ENCODE assay signal across 8 mouse cellular contexts in genomic region chr11:101189495-101190180, GRCm38 (mm10). TPM values are rescaled to one million over a fixed set of nuclear protein-coding genes. Genes with fewer than 3 reads are reported as not detected.
A peak's percentile ranks its signal among the peaks of the same experiment; 100 is the strongest.
DNase-seq lines count a peak whose midpoint lies in the region; ATAC-seq and TF ChIP-seq lines count a peak whose summit lies in the region.

No protein-coding gene starts in this region.

- H3K4me3 ChIP-seq in embryonic facial prominence, embryonic 11.5 days (ENCODE audit: low read depth, low read length): no peak overlapping the region
- H3K4me3 ChIP-seq in liver, postnatal 0 days (ENCODE audit: low read depth, low read length): no peak overlapping the region
- no peak overlapping the region for H3K4me3 ChIP-seq in neural tube, embryonic 14.5 days (ENCODE audit: low read depth, low read length)

- H3K4me1 ChIP-seq in embryonic facial prominence, embryonic 11.5 days (ENCODE audit: control insufficient read depth, insufficient read depth, low read length): peaks cover 13% of the 10 kb centered on the region
- peaks cover 23% of the 10 kb centered on the region for H3K4me1 ChIP-seq in liver, postnatal 0 days (ENCODE audit: insufficient read depth)
- peaks cover 15% of the 10 kb centered on the region for H3K4me1 ChIP-seq in neural tube, embryonic 14.5 days (ENCODE audit: control insufficient read depth, insufficient read depth, low read length)

- H3K27me3 ChIP-seq in embryonic facial prominence, embryonic 11.5 days (ENCODE audit: control insufficient read depth, insufficient read depth, low read length): no peaks in the 10 kb centered on the region
- H3K27me3 ChIP-seq in liver, postnatal 0 days (ENCODE audit: insufficient read depth, low read length): no peaks in the 10 kb centered on the region
- H3K27me3 ChIP-seq in neural tube, embryonic 14.5 days (ENCODE audit: control insufficient read depth, insufficient read depth, low read length): no peaks in the 10 kb centered on the region

- peak; percentile 94 for DNase-seq in 3T3-L1 (ENCODE audit: low read depth, low spot score)
- peak; percentile 85 for DNase-seq in adrenal gland, postnatal 14 days
- DNase-seq in embryonic facial prominence, embryonic 11.5 days (ENCODE audit: low spot score): peak; percentile 52
- peak; percentile 75 for DNase-seq in heart, adult 8-10 months (ENCODE audit: low spot score)
- peak; percentile 44 for DNase-seq in kidney, adult 9 months
- DNase-seq in liver, postnatal 0 days: peak; percentile 67
- no peak for DNase-seq in thymus, adult 18-20 months

- H3K4me2 ChIP-seq in embryonic facial prominence, embryonic 11.5 days (ENCODE audit: low read depth, low read length): no peak overlapping the region
- H3K4me2 ChIP-seq in liver, postnatal 0 days (ENCODE audit: low read depth, low read length): peak overlapping the region; percentile 44
- no peak overlapping the region for H3K4me2 ChIP-seq in neural tube, embryonic 14.5 days (ENCODE audit: low read depth, low read length)

- H3K9me3 ChIP-seq in embryonic facial prominence, embryonic 11.5 days (replicated peaks; ENCODE audit: control insufficient read depth, low read length): no peaks in the 10 kb centered on the region
- H3K9me3 ChIP-seq in liver, postnatal 0 days (ENCODE audit: low read length): no peaks in the 10 kb centered on the region
- H3K9me3 ChIP-seq in neural tube, embryonic 14.5 days (ENCODE audit: control insufficient read depth, low read length): no peaks in the 10 kb centered on the region

- no peaks in the 10 kb centered on the region; the same call in 1 of the 2 replicates for H3K36me3 ChIP-seq in embryonic facial prominence, embryonic 11.5 days (replicated peaks; ENCODE audit: control insufficient read depth, insufficient read depth, low read depth, low read length)
- H3K36me3 ChIP-seq in liver, postnatal 0 days (replicated peaks; ENCODE audit: insufficient read depth, low read length): peaks cover 12% of the 10 kb centered on the region
- H3K36me3 ChIP-seq in neural tube, embryonic 14.5 days (ENCODE audit: control insufficient read depth, insufficient read depth, low read length): 0 out of 2 replicates have a peak, but pooled peaks cover 7% of the 10 kb centered on the region

- peak overlapping the region; percentile 46; the same call in 1 of the 2 replicates for H3K9ac ChIP-seq in embryonic facial prominence, embryonic 11.5 days (replicated peaks; ENCODE audit: low read length)
- peak overlapping the region; percentile 34; the same call in 1 of the 2 replicates for H3K9ac ChIP-seq in liver, postnatal 0 days (replicated peaks)
- no peak overlapping the region for H3K9ac ChIP-seq in neural tube, embryonic 14.5 days (replicated peaks; ENCODE audit: low read depth, low read length)

- no peak for TF ChIP-seq CTCF in liver, postnatal 0 days (IDR thresholded peaks at IDR 0.05; ENCODE audit: low read depth)

- H3K27ac ChIP-seq in embryonic facial prominence, embryonic 11.5 days (replicated peaks; ENCODE audit: low read depth, low read length): peak overlapping the region; percentile 54
- peak overlapping the region; percentile 86 for H3K27ac ChIP-seq in liver, postnatal 0 days (ENCODE audit: low read depth)
- H3K27ac ChIP-seq in neural tube, embryonic 14.5 days (ENCODE audit: low read depth, low read length): peak overlapping the region; percentile 66

- WGBS in embryonic facial prominence, embryonic 11.5 days: 14% methylated on average over 5 of the region's 6 CpGs
- 14% methylated on average over 6 of the region's 6 CpGs for WGBS in liver, postnatal 0 days (ENCODE audit: insufficient replicate concordance)
- WGBS in neural tube, embryonic 14.5 days: 5% methylated on average over 6 of the region's 6 CpGs

- TF ChIP-seq EP300 in liver, postnatal 0 days (IDR thresholded peaks at IDR 0.05; ENCODE audit: low read depth): peak; percentile 89

- peak; percentile 40; the same call in 1 of the 2 replicates for ATAC-seq in embryonic facial prominence, embryonic 11.5 days (replicated peaks; ENCODE audit: insufficient number of reproducible peaks, low FRiP score, low TSS enrichment, low read depth)
- peak; percentile 95 for ATAC-seq in liver, postnatal 0 days
- ATAC-seq in neural tube, embryonic 14.5 days (ENCODE audit: low read depth): peak; percentile 68

RNA-seq across cellular contexts. Expression of gene Ccr10, which starts 14.4 kb away (rescaled TPM):
- 1.4 and 1.5 TPM in 2 replicates for total RNA-seq in adrenal gland, postnatal 14 days (2021)
- 0.20 TPM in 1 of 2 replicates, not detected in the other for polyA plus RNA-seq in embryonic facial prominence, embryonic 11.5 days (2014; fragmentation: Nextera tagmentation; extraction: Ambion mirVana)
- under 1 TPM in 2 of 4 experiments, not detected in 2; 0.14 to 0.19 TPM for total RNA-seq in heart, adult 8-10 months (2022)
- polyA plus RNA-seq in liver, postnatal 0 days (2015; fragmentation: Nextera tagmentation; extraction: Ambion mirVana): 0.09 TPM in 2 replicates
- polyA plus RNA-seq in neural tube, embryonic 14.5 days (2014; fragmentation: Nextera tagmentation; extraction: Ambion mirVana): 0.12 and 0.30 TPM in 2 replicates

RNA-seq across cellular contexts. Expression of gene Plekhh3, which starts 18.5 kb away (rescaled TPM):
- 30.5 and 32.7 TPM in 2 replicates for total RNA-seq in adrenal gland, postnatal 14 days (2021)
- 3.7 and 5.3 TPM in 2 replicates for polyA plus RNA-seq in embryonic facial prominence, embryonic 11.5 days (2014; fragmentation: Nextera tagmentation; extraction: Ambion mirVana)
- 10 to 100 TPM; 23.4 to 29.9 (median 28.1) TPM for total RNA-seq in heart, adult 8-10 months (2022)
- polyA plus RNA-seq in liver, postnatal 0 days (2015; fragmentation: Nextera tagmentation; extraction: Ambion mirVana): 1.6 and 3.4 TPM in 2 replicates
- polyA plus RNA-seq in neural tube, embryonic 14.5 days (2014; fragmentation: Nextera tagmentation; extraction: Ambion mirVana): 7.2 and 10.5 TPM in 2 replicates

RNA-seq across cellular contexts. Expression of gene Cntnap1, which starts 19.3 kb away (rescaled TPM):
- total RNA-seq in adrenal gland, postnatal 14 days (2021): 10.9 and 13.5 TPM in 2 replicates
- 0.28 and 0.39 TPM in 2 replicates for polyA plus RNA-seq in embryonic facial prominence, embryonic 11.5 days (2014; fragmentation: Nextera tagmentation; extraction: Ambion mirVana)
- total RNA-seq in heart, adult 8-10 months (2022): 1 to 10 TPM; 1.1 to 2.9 (median 1.5) TPM
- polyA plus RNA-seq in liver, postnatal 0 days (2015; fragmentation: Nextera tagmentation; extraction: Ambion mirVana): 1.4 and 1.5 TPM in 2 replicates
- polyA plus RNA-seq in neural tube, embryonic 14.5 days (2014; fragmentation: Nextera tagmentation; extraction: Ambion mirVana): 7.5 and 8.3 TPM in 2 replicates

RNA-seq across cellular contexts. Expression of gene Tubg2, which starts 33.9 kb away (rescaled TPM):
- total RNA-seq in adrenal gland, postnatal 14 days (2021): 7.2 and 7.9 TPM in 2 replicates
- polyA plus RNA-seq in embryonic facial prominence, embryonic 11.5 days (2014; fragmentation: Nextera tagmentation; extraction: Ambion mirVana): 7.8 and 8.0 TPM in 2 replicates
- total RNA-seq in heart, adult 8-10 months (2022): 1 to 10 TPM; 2.7 to 4.9 (median 3.0) TPM
- 0.12 and 0.22 TPM in 2 replicates for polyA plus RNA-seq in liver, postnatal 0 days (2015; fragmentation: Nextera tagmentation; extraction: Ambion mirVana)
- 48.5 and 62.6 TPM in 2 replicates for polyA plus RNA-seq in neural tube, embryonic 14.5 days (2014; fragmentation: Nextera tagmentation; extraction: Ambion mirVana)

RNA-seq across cellular contexts. Expression of gene Ezh1, which starts 36.6 kb away (rescaled TPM):
- 28.8 and 37.7 TPM in 2 replicates for total RNA-seq in adrenal gland, postnatal 14 days (2021)
- polyA plus RNA-seq in embryonic facial prominence, embryonic 11.5 days (2014; fragmentation: Nextera tagmentation; extraction: Ambion mirVana): 11.6 and 12.4 TPM in 2 replicates
- 10 to 100 TPM; 28.6 to 37.3 (median 31.7) TPM for total RNA-seq in heart, adult 8-10 months (2022)
- 4.2 and 5.0 TPM in 2 replicates for polyA plus RNA-seq in liver, postnatal 0 days (2015; fragmentation: Nextera tagmentation; extraction: Ambion mirVana)
- 28.4 and 30.7 TPM in 2 replicates for polyA plus RNA-seq in neural tube, embryonic 14.5 days (2014; fragmentation: Nextera tagmentation; extraction: Ambion mirVana)

Comparison
In these comparisons a context has a peak if more than half of its experiments do, and no peak if none do; other contexts are left out.
1. DNase-seq: peak in 3T3-L1 (single experiment), adrenal gland, postnatal 14 days (single experiment), embryonic facial prominence, embryonic 11.5 days (single experiment), heart, adult 8-10 months (single experiment), kidney, adult 9 months (single experiment) and liver, postnatal 0 days (single experiment); none in thymus, adult 18-20 months (0 of 2).
2. ATAC-seq: peak in every context shown above with its lines; median percentile 95 in liver, postnatal 0 days; 68 in neural tube, embryonic 14.5 days; 40 in embryonic facial prominence, embryonic 11.5 days.
3. Peak in every context shown above with its lines, with median percentiles within 50 percentile points of each other: H3K27ac ChIP-seq.